In genomic region chr17:31789906-31790279, GRCm38 (mm10) we compare ENCODE assay signal across 8 mouse cellular contexts.
DNase-seq lines count a peak whose midpoint lies in the region; ATAC-seq and TF ChIP-seq lines count a peak whose summit lies in the region.

No protein-coding gene starts in this region.

- H3K4me3 ChIP-seq in heart, embryonic 13.5 days: no peak overlapping the region
- H3K4me3 ChIP-seq in hindbrain, embryonic 15.5 days: no peak overlapping the region
- no peak overlapping the region for H3K4me3 ChIP-seq in left cerebral cortex, adult 2 months

- WGBS in heart, embryonic 13.5 days: 19% methylated on average over 5 of the region's 5 CpGs
- 0% methylated on average over 5 of the region's 5 CpGs for WGBS in hindbrain, embryonic 15.5 days

- H3K4me1 ChIP-seq in heart, embryonic 13.5 days: peaks cover 38% of the 10 kb centered on the region
- peaks cover 25% of the 10 kb centered on the region for H3K4me1 ChIP-seq in hindbrain, embryonic 15.5 days (replicated peaks)

- ATAC-seq in heart, embryonic 13.5 days (ENCODE audit: extremely low read depth, insufficient number of reproducible peaks, low FRiP score, low TSS enrichment): no peak
- ATAC-seq in hindbrain, embryonic 15.5 days (ENCODE audit: low FRiP score, low read depth): peak; percentile 17

- intact Hi-C loops in left cerebral cortex, adult 2 months (cut with DNase I): no loop called here

- TF ChIP-seq CTCF in left cerebral cortex, adult 2 months (IDR thresholded peaks at IDR 0.05): no peak

- peak overlapping the region; percentile 47 for H3K4me2 ChIP-seq in heart, embryonic 13.5 days
- H3K4me2 ChIP-seq in hindbrain, embryonic 15.5 days: no peak overlapping the region; the same call in 1 of the 2 replicates

- H3K9me3 ChIP-seq in heart, embryonic 13.5 days: no peaks in the 10 kb centered on the region
- no peaks in the 10 kb centered on the region for H3K9me3 ChIP-seq in hindbrain, embryonic 15.5 days

- no peak for DNase-seq in heart, adult 11 months
- DNase-seq in embryo, embryonic 11 days: peak; percentile 69
- DNase-seq in mesoderm, embryonic 11.5 days (ENCODE audit: low read depth, low spot score): peak; percentile 71
- no peak for DNase-seq in frontal cortex, postnatal 25 days (ENCODE audit: low spot score in 2 of 2)
- DNase-seq in left cerebral cortex, adult 2 months (ENCODE audit: extremely low spot score in 1 of 2, low spot score in 2 of 2): no peak
- DNase-seq in urinary bladder, postnatal 25 days (ENCODE audit: low spot score): no peak

- H3K27me3 ChIP-seq in heart, embryonic 13.5 days (replicated peaks): peaks cover 12% of the 10 kb centered on the region; the same call in 1 of the 2 replicates
- no peaks in the 10 kb centered on the region for H3K27me3 ChIP-seq in hindbrain, embryonic 15.5 days

- H3K27ac ChIP-seq in heart, embryonic 13.5 days (replicated peaks): peak overlapping the region; percentile 73
- peak overlapping the region; percentile 71 for H3K27ac ChIP-seq in hindbrain, embryonic 15.5 days (replicated peaks)
- no peak overlapping the region for H3K27ac ChIP-seq in left cerebral cortex, adult 2 months

- H3K9ac ChIP-seq in heart, embryonic 13.5 days: peak overlapping the region; percentile 69
- H3K9ac ChIP-seq in hindbrain, embryonic 15.5 days: no peak overlapping the region

- H3K36me3 ChIP-seq in heart, embryonic 13.5 days: no peaks in the 10 kb centered on the region
- H3K36me3 ChIP-seq in hindbrain, embryonic 15.5 days: no peaks in the 10 kb centered on the region

Comparison
In these comparisons a context has a peak if more than half of its experiments do, and no peak if none do; other contexts are left out.
1. DNase-seq: peak in embryo, embryonic 11 days (single experiment) and mesoderm, embryonic 11.5 days (single experiment); none in heart, adult 11 months (single experiment), frontal cortex, postnatal 25 days (0 of 2), left cerebral cortex, adult 2 months (0 of 2) and urinary bladder, postnatal 25 days (single experiment).